Mouse (Mus musculus): ENCODE results near the gene Srpk2.
"Not testable (repeated sequence)": the region's sequence is repeated elsewhere in the genome, so short reads cannot be mapped to it uniquely, and the experiment has no call there.

The Srpk2 gene

GRCm38 (mm10) chr5:23676156-23677071, 8.0 kb downstream of the Srpk2 start:
- CTCF ChIA-PET, result interaction anchor here in 1 of 4 experiments (0.6 kb wide), 1 partner anchor 82 kb away, joined by 4 read pairs; no protein-coding TSS in a partner anchor

GRCm38 (mm10) chr5:23675499-23676155, 8.8 kb downstream of the Srpk2 start:
- CTCF ChIA-PET, result interaction anchor here in 1 of 4 experiments (0.5 to 1.0 kb wide), 2 partner anchors 12 to 450 kb away, joined by 3 read pairs; no protein-coding TSS in a partner anchor
- POLR2A ChIA-PET, result interaction anchor here in 3 of 4 experiments (0.7 to 2.5 kb wide), 33 partner anchors 9 to 427 kb away, joined by 3 to 13 read pairs (median 3); partner anchors contain the start of genes Kmt2e (in 3 of the 3), Tomm7 (in 2 of the 3) and Srpk2 (in 1 of the 3)

More at GRCm38 (mm10) chr5:23676156-23677071, 8.0 kb downstream of the Srpk2 start:
- POLR2A ChIA-PET, result interaction anchor here in 3 of 4 experiments (0.6 to 2.5 kb wide), 24 partner anchors 8 to 381 kb away, joined by 3 to 13 read pairs (median 4); partner anchors contain the start of genes Kmt2e (in 2 of the 3), Srpk2 (in 1 of the 3) and Tomm7 (in 1 of the 3)

DNA sequence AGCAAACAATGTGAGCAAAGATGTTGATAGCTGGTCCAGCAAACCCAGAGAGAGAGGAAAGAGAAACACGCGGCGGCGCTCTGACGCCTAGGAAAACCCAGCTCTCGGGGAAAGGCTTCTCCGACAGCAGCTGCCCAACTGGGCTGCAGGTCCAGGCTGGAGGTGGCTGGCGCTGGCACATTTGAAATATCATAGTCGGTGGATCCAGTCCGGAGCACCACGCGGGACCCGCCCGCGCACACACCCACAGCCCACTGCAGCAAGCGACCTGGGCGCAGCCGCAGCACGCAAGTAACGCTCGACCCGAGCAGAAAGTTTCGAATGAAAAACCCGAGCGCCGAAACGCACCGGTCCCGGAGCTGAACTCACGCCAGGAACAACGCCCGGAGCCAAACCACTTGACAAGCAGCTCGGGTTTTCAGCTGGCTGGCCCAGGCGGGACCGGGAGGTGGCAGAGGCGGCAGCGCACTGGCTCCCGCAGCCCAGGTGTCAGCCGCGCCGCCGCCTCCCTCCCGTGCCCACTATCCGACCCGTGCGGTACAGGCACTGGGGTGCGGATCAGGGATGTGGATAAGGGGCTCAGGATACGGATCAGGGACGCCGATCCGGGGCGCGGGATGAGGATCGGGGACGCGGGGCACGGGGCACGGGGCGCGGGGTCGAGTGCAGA, 9.5 kb downstream of the Srpk2 start:
- POLR2A ChIA-PET, result interaction anchor here (0.6 to 2.5 kb wide), 32 partner anchors 8 to 1188 kb away, joined by 3 to 13 read pairs (median 3); partner anchors contain the start of genes Kmt2e (in 2 of the 4), Tomm7 (in 2 of the 4) and Srpk2 (in 1 of the 4)
- CTCF ChIA-PET, result interaction anchor here in 2 of 4 experiments (0.5 to 1.0 kb wide), 2 partner anchors 11 to 319 kb away, joined by 3 read pairs; no protein-coding TSS in a partner anchor

DNA sequence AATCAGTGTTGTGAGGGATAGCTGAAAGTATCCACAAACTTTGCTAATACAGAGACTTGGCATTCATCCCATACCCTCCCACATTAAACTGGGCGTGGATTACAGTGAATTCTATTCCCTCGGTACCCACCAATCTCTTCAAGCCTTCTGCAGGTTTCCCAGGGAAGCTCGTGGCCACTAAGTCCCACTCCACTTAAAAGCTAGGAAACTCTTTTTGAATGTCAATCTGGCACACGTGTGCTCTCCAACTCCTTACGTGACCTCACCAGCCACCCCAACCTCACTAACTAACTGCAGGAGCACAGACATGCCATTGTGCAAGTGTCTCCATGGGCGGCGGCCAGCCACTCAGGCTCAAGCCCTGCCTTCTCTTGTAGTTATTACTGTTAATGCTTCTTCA, 12.3 kb downstream of the Srpk2 start:
- ChIA-PET POLR2A (interaction anchor here in 1 of 4 experiments (0.9 to 2.1 kb wide), 5 partner anchors 9 to 239 kb away, joined by 3 to 13 read pairs (median 4); partner anchors contain the start of gene Kmt2e), CTCF (interaction anchor here in 2 of 4 experiments (0.6 to 0.7 kb wide), 2 partner anchors 199 to 211 kb away, joined by 3 read pairs; no protein-coding TSS in a partner anchor)

GRCm38 (mm10) chr5:23670880-23671279, 13.5 kb downstream of the Srpk2 start:
- CTCF ChIA-PET, result interaction anchor here in 3 of 4 experiments (0.5 to 1.4 kb wide), 9 partner anchors 11 to 436 kb away, joined by 3 to 9 read pairs (median 4); no protein-coding TSS in a partner anchor
- POLR2A ChIA-PET, result interaction anchor here in 2 of 4 experiments (0.5 to 2.2 kb wide), 7 partner anchors 8 to 23 kb away, joined by 3 to 5 read pairs (median 4); no protein-coding TSS in a partner anchor

GRCm38 (mm10) chr5:23665906-23666305, 18.5 kb downstream of the Srpk2 start:
- POLR2A ChIA-PET, result interaction anchor here in 2 of 4 experiments (0.6 to 1.8 kb wide), 6 partner anchors 9 to 91 kb away, joined by 3 to 9 read pairs (median 5); no protein-coding TSS in a partner anchor
- CTCF ChIA-PET, result no interaction called here

- POLR2A ChIA-PET, result interaction anchor here in 1 of 4 experiments (0.6 to 1.6 kb wide), 4 partner anchors 9 to 130 kb away, joined by 3 to 4 read pairs (median 3); no protein-coding TSS in a partner anchor
- CTCF ChIA-PET, result interaction anchor here in 1 of 4 experiments (0.6 kb wide), 1 partner anchor 119 kb away, joined by 5 read pairs; no protein-coding TSS in a partner anchor
Observed at GRCm38 (mm10) chr5:23661191-23661590, 23.2 kb downstream of the Srpk2 start.

DNA sequence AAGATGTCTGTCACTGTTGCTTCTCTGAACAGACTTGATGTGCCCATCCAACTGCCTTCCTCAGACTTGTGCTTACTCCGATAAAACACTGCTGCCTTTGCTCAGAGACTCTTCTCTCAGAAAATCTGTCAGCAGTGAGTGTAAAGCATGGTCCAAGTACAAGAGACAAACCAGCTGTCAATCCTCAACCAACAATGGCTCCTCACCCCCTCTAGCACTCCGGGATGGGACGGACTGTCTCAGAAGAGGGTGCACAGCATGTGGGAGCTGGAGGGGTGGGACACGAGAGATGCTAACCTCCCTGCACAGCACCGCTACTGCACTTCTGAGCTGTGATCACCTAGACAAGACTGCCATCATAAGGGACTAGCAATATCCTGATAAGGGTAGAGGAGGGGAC, 26.4 kb downstream of the Srpk2 start:
- POLR2A ChIA-PET, result interaction anchor here in 2 of 4 experiments (0.9 to 2.3 kb wide), 4 partner anchors 12 to 113 kb away, joined by 3 to 6 read pairs (median 4); no protein-coding TSS in a partner anchor

DNA sequence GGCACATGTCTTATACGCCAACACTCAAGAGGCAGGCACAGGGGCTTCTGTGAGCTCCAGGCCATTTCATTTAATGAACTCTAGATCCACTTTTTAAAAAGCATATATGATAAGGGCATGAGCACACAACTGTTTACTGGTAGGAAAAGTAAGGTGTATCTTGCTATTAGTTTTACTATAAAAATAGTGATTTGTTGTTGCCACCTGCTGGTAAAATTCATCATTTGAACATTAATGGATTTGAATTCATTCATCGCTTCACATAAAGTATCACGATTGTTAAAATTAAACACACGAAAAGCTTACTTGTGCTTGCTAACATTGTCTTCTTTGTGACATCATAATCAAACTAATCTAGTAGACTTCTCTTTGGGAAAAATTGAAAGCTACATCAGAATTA, 27.8 kb downstream of the Srpk2 start:
- CTCF ChIA-PET, result no interaction called here
- POLR2A ChIA-PET, result interaction anchor here in 3 of 4 experiments (0.5 to 1.3 kb wide), 6 partner anchors 10 to 255 kb away, joined by 3 to 4 read pairs (median 3); no protein-coding TSS in a partner anchor

More for the DNA sequence above, 26.4 kb downstream of the Srpk2 start:
- CTCF ChIA-PET, result interaction anchor here in 1 of 4 experiments (0.7 kb wide), 1 partner anchor 220 kb away, joined by 4 read pairs; no protein-coding TSS in a partner anchor

DNA sequence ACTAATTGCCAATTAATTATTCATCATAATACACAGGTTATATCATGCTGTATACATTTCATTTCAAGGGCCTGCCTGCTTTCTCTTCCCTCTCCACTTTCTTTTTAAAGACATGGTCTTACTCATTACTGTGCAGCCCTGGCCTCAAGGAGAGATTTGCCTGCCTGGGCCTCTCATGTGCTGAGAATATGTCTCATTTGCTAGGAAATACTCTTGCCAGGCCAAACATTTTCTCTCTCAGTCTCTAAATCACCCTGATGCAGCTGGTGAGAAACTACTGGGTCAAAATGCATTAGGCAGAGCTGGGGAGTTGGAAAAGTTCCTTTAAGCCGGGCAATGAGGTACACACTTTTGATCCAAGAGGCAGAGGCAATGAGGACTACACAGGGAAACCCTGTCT, 29.4 kb downstream of the Srpk2 start:
- POLR2A ChIA-PET, result interaction anchor here in 1 of 4 experiments (1.7 kb wide), 1 partner anchor 30 kb away, joined by 3 read pairs; the partner anchor contains the start of gene Srpk2
- CTCF ChIA-PET, result no interaction called here

DNA sequence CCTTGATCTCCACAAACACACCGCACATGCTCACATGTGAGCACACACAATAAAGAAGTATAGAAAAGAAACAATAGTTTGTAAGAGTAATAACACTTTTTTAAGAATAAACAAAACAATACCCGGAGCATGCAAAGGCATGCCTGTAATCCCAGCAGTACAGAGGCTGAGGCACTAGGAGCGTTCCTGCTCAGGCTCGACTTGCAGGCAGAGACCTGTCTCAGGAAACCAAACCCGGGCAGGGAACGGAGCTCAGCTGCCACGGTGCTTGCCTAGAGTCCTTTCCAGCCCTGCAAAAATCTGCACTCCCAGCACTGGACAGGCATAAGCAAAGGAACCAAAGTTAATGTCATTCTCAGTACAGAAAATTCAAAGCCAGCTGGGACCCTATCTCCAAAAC, 32.1 kb downstream of the Srpk2 start:
- CTCF ChIA-PET, result interaction anchor here in 3 of 4 experiments (0.7 to 1.3 kb wide), 5 partner anchors 28 to 452 kb away, joined by 3 to 7 read pairs (median 4); no protein-coding TSS in a partner anchor
- POLR2A ChIA-PET, result interaction anchor here in 1 of 4 experiments (0.6 to 3.3 kb wide), 10 partner anchors 9 to 363 kb away, joined by 3 to 22 read pairs (median 4); no protein-coding TSS in a partner anchor

DNA sequence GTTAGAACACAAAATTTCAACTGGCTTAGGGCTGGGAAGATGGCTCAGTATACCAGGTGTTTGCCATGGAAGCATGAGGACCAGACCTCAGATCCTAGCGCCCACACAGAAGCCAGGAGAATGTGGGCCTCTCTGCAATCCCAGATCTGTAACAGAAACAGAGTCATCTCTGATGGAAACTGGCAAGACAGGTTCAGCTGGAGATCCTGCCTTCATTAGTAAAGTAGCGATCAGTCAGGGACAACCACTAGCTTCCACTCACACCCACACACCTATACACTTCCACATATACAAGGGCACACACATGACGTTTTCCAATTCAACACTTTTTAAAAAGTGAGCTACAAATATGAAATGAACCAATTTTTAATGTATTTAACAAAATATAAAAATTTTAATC, 32.6 kb downstream of the Srpk2 start:
- POLR2A ChIA-PET, result interaction anchor here in 1 of 4 experiments (0.5 to 3.3 kb wide), 6 partner anchors 9 to 363 kb away, joined by 3 to 22 read pairs (median 4); no protein-coding TSS in a partner anchor
- CTCF ChIA-PET, result interaction anchor here in 2 of 4 experiments (0.5 kb wide), 2 partner anchors 113 to 667 kb away, joined by 3 read pairs; no protein-coding TSS in a partner anchor

DNA sequence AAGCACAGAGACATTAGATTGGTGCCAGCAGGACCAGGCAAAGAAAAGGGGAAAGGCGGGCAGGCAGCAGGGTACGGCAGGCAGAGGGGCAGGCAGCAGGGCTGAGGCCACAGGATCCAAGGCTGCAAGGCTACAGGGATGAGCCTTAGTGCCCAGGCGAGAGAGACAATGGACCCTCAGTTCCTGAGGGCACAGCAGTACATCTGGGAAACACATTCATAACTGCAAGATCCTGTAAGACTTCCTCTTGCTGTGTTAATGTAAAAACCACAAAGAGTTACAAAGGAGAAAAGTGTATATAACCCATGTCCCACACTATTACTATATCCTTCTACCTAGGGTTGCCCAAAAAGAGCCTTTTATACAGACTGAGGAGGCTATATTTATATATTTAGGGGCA, 33.9 kb downstream of the Srpk2 start:
- POLR2A ChIA-PET, result no interaction called here
- CTCF ChIA-PET, result no interaction called here

- ChIA-PET POLR2A (interaction anchor here in 1 of 4 experiments (2.3 kb wide), 1 partner anchor 12 kb away, joined by 7 read pairs; no protein-coding TSS in a partner anchor), CTCF (interaction anchor here in 1 of 4 experiments (0.6 kb wide), 1 partner anchor 1776 kb away, joined by 7 read pairs; no protein-coding TSS in a partner anchor)
Observed at GRCm38 (mm10) chr5:23649246-23649645, 35.2 kb downstream of the Srpk2 start.

GRCm38 (mm10) chr5:23645671-23646070, 38.7 kb downstream of the Srpk2 start:
- CTCF ChIA-PET, result no interaction called here
- POLR2A ChIA-PET, result interaction anchor here in 1 of 4 experiments (1.5 kb wide), 1 partner anchor 29 kb away, joined by 4 read pairs; no protein-coding TSS in a partner anchor

GRCm38 (mm10) chr5:23639193-23639592, 45.2 kb downstream of the Srpk2 start:
- CTCF ChIA-PET, result not testable (repeated sequence)
- POLR2A ChIA-PET, result interaction anchor here in 1 of 4 experiments (0.6 kb wide), 1 partner anchor 201 kb away, joined by 3 read pairs; no protein-coding TSS in a partner anchor

DNA sequence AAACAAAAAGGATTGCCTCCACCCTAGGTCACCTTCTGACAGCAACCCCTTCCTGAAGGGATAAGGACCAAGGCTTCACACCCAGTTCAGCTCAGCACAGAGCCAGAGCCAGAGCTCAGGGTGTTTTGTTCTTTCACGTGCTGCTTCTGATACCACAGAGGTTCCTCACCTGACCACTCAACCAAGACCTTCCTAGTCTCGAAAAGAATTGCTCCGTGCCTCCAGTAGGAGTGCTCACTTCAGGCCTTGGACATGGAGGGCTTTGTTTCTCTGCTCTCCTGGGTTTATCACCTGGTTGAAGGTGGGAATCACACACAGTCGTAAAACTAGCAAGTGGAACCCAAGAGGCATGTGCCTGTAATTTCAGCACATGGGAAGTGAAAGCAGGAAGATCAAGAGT, 46.4 kb downstream of the Srpk2 start:
- CTCF ChIA-PET, result interaction anchor here in 1 of 4 experiments (0.5 kb wide), 1 partner anchor 872 kb away, joined by 7 read pairs; no protein-coding TSS in a partner anchor

More for the DNA sequence above, 46.4 kb downstream of the Srpk2 start:
- POLR2A ChIA-PET, result interaction anchor here in 2 of 4 experiments (0.8 to 1.7 kb wide), 3 partner anchors 9 to 11 kb away, joined by 3 to 7 read pairs (median 4); no protein-coding TSS in a partner anchor

All from embryonic stem cell, embryonic (primary cell).